18 mouse cellular contexts compared by ENCODE assay signal in the genomic region with DNA sequence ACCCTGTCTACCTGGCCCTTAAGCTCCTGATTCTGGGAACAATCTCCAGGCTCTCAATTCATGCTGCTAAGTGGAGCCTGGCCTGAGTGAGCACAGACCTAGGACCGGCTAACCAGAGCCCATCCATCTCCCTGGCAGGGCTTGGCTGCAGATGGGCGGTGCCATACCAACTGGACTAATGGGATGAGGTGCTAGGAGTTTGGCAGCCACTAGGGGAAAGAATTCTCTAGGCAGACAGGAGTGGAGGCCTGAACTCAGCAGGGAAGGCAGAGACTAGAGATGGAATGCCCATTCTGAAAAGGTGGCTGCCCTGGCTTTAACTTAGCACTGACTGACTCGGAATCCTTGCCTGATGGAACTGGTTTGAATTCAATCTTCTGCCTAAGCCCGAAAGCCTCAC. TPM values are rescaled to one million over a fixed set of nuclear protein-coding genes. Genes with fewer than 3 reads are reported as not detected.
A peak's percentile ranks its signal among the peaks of the same experiment; 100 is the strongest.
DNase-seq lines count a peak whose midpoint lies in the region; ATAC-seq and TF ChIP-seq lines count a peak whose summit lies in the region.
"Had no signal": no experiment of that assay in that cellular context is flagged by ENCODE, and none has a peak within 500 bp of the region (broad histone marks: within the 10 kb centered on the region; RNA-seq: fewer than 3 reads in every experiment).

No protein-coding gene starts in this region.

- no peaks in the 10 kb centered on the region for H3K36me3 ChIP-seq in hindbrain, postnatal 0 days (ENCODE audit: insufficient read depth, low read length)
- peaks cover 75% of the 10 kb centered on the region for H3K36me3 ChIP-seq in hindbrain, embryonic 10.5 days
- peaks cover 13% of the 10 kb centered on the region; the same call in 1 of the 2 replicates for H3K36me3 ChIP-seq in lung, embryonic 16.5 days (ENCODE audit: control insufficient read depth, insufficient read depth, low read length)

- H3K9me3 ChIP-seq in hindbrain, postnatal 0 days (ENCODE audit: low read length): no peaks in the 10 kb centered on the region
- no peaks in the 10 kb centered on the region for H3K9me3 ChIP-seq in hindbrain, embryonic 10.5 days
- no peaks in the 10 kb centered on the region for H3K9me3 ChIP-seq in lung, embryonic 16.5 days (ENCODE audit: control insufficient read depth, low read length)
- H3K9me3 ChIP-seq: hindbrain, embryonic 13.5 days; limb, embryonic 10.5 days had no signal

- no peak overlapping the region for H3K4me3 ChIP-seq in hindbrain, postnatal 0 days (ENCODE audit: low read length)
- H3K4me3 ChIP-seq in hindbrain, embryonic 10.5 days: no peak overlapping the region
- H3K4me3 ChIP-seq in lung, embryonic 16.5 days (ENCODE audit: low read length): no peak overlapping the region
- H3K4me3 ChIP-seq: erythroblast, embryonic 14.5 days; hindbrain, embryonic 13.5 days; limb, embryonic 10.5 days; myocyte had no signal

- DNase-seq in hindbrain, postnatal 0 days (ENCODE audit: low spot score): peak; percentile 35
- DNase-seq in hindbrain, embryonic 10.5 days (ENCODE audit: low spot score): no peak
- no peak for DNase-seq in lung, postnatal 14 days
- DNase-seq in MN1 (ENCODE audit: low spot score): peak; percentile 67
- DNase-seq: cerebellum, adult 18-20 months; kidney, adult 8-10 months; layer of hippocampus, adult 9-11 months; thymus, postnatal 36 days had no signal

- 55% methylated on average over 4 of the region's 4 CpGs for WGBS in hindbrain, postnatal 0 days
- 73% methylated on average over 4 of the region's 4 CpGs for WGBS in hindbrain, embryonic 10.5 days
- WGBS in lung, embryonic 16.5 days: 60% methylated on average over 4 of the region's 4 CpGs

- H3K27me3 ChIP-seq in hindbrain, postnatal 0 days (ENCODE audit: insufficient read depth, low read length): no peaks in the 10 kb centered on the region
- H3K27me3 ChIP-seq in hindbrain, embryonic 10.5 days (ENCODE audit: insufficient read depth, poor library complexity, severe bottlenecking): no peaks in the 10 kb centered on the region
- no peaks in the 10 kb centered on the region for H3K27me3 ChIP-seq in lung, embryonic 16.5 days (ENCODE audit: control insufficient read depth, insufficient read depth, low read depth, low read length)
- H3K27me3 ChIP-seq: hindbrain, embryonic 13.5 days had no signal

- no peak overlapping the region for H3K9ac ChIP-seq in hindbrain, postnatal 0 days (replicated peaks; ENCODE audit: low read length)
- H3K9ac ChIP-seq in lung, embryonic 16.5 days (ENCODE audit: low read length): no peak overlapping the region
- H3K9ac ChIP-seq: hindbrain, embryonic 13.5 days had no signal

- no peak overlapping the region for H3K4me2 ChIP-seq in hindbrain, postnatal 0 days (ENCODE audit: low read depth, low read length)
- no peak overlapping the region for H3K4me2 ChIP-seq in lung, embryonic 16.5 days (ENCODE audit: low read depth, low read length)
- H3K4me2 ChIP-seq: hindbrain, embryonic 13.5 days; midbrain, embryonic 11.5 days had no signal

- ATAC-seq in hindbrain, postnatal 0 days: no peak
- peak; percentile 18; the same call in 1 of the 2 replicates for ATAC-seq in lung, embryonic 16.5 days (ENCODE audit: low read depth)
- 0 out of 2 replicates have a peak, but pooled peaks have one; percentile 15 for ATAC-seq in megakaryocyte-erythroid progenitor cell, adult 5-6 weeks (replicated peaks; ENCODE audit: low FRiP score, low TSS enrichment, poor library complexity, severe bottlenecking)
- no peak for ATAC-seq in CD4-positive, CD25-positive, alpha-beta regulatory T cell, adult 4 months

- H3K27ac ChIP-seq in hindbrain, postnatal 0 days: no peak overlapping the region
- H3K27ac ChIP-seq in hindbrain, embryonic 10.5 days: no peak overlapping the region
- no peak overlapping the region for H3K27ac ChIP-seq in lung, embryonic 16.5 days (ENCODE audit: low read length)
- H3K27ac ChIP-seq: hindbrain, embryonic 13.5 days; limb, embryonic 10.5 days had no signal

- no peaks in the 10 kb centered on the region for H3K4me1 ChIP-seq in hindbrain, postnatal 0 days (ENCODE audit: insufficient read depth, low read length)
- H3K4me1 ChIP-seq in hindbrain, embryonic 10.5 days (replicated peaks): no peaks in the 10 kb centered on the region
- H3K4me1 ChIP-seq in lung, embryonic 16.5 days (replicated peaks; ENCODE audit: control insufficient read depth, insufficient read depth, low read length): no peaks in the 10 kb centered on the region
- H3K4me1 ChIP-seq: hindbrain, embryonic 13.5 days; limb, embryonic 10.5 days had no signal

- peak; percentile 51 for TF ChIP-seq CTCF in hindbrain, postnatal 0 days (IDR thresholded peaks at IDR 0.05; ENCODE audit: low read depth)

RNA-seq across cellular contexts. Expression of a gene that starts 14.5 kb away (rescaled TPM):
- total RNA-seq in hindbrain, postnatal 0 days (2014; rRNA removed): 209 and 247 TPM in 2 replicates
- polyA plus RNA-seq in hindbrain, postnatal 0 days (2015; fragmentation: Nextera tagmentation; extraction: Ambion mirVana): 380 and 384 TPM in 2 replicates
- 385 and 396 TPM in 2 replicates for polyA plus RNA-seq in hindbrain, embryonic 10.5 days (2016; fragmentation: Nextera tagmentation; extraction: Ambion mirVana)
- polyA plus RNA-seq in lung, embryonic 16.5 days (2015; fragmentation: Nextera tagmentation; extraction: Ambion mirVana): 263 and 285 TPM in 2 replicates
- 194 and 207 TPM in 2 replicates for total RNA-seq in megakaryocyte-erythroid progenitor cell, adult 5-6 weeks (2014; fragmentation: Nextera tagmentation)
- total RNA-seq in megakaryocyte-erythroid progenitor cell, adult 5-6 weeks (2017): 46.6 and 78.6 TPM in 2 replicates
- polyA plus RNA-seq in CD4-positive, CD25-positive, alpha-beta regulatory T cell, adult 4 months (2017; shearing (Covaris generic)): 100 to 1,000 TPM; 373 to 544 TPM

RNA-seq across cellular contexts. Expression of a gene that starts 14.9 kb away (rescaled TPM):
- total RNA-seq in hindbrain, postnatal 0 days (2014; rRNA removed): 7.5 and 10.7 TPM in 2 replicates
- 7.2 and 9.8 TPM in 2 replicates for polyA plus RNA-seq in hindbrain, postnatal 0 days (2015; fragmentation: Nextera tagmentation; extraction: Ambion mirVana)
- 4.1 and 6.7 TPM in 2 replicates for polyA plus RNA-seq in hindbrain, embryonic 10.5 days (2016; fragmentation: Nextera tagmentation; extraction: Ambion mirVana)
- polyA plus RNA-seq in lung, embryonic 16.5 days (2015; fragmentation: Nextera tagmentation; extraction: Ambion mirVana): 5.6 and 8.4 TPM in 2 replicates
- total RNA-seq in megakaryocyte-erythroid progenitor cell, adult 5-6 weeks (2014; fragmentation: Nextera tagmentation): 16.1 TPM in 1 of 2 replicates, not detected in the other
- total RNA-seq in megakaryocyte-erythroid progenitor cell, adult 5-6 weeks (2017): not detected in 2 replicates
- polyA plus RNA-seq in CD4-positive, CD25-positive, alpha-beta regulatory T cell, adult 4 months (2017; shearing (Covaris generic)): not detected
- polyA plus RNA-seq: cortical plate, adult 2 months; erythroblast, embryonic 14.5 days; liver, embryonic 16.5 days had no signal

RNA-seq across cellular contexts. Expression of a gene that starts 42.3 kb away (rescaled TPM):
- 8.1 and 8.7 TPM in 2 replicates for total RNA-seq in hindbrain, postnatal 0 days (2014; rRNA removed)
- 5.2 and 5.7 TPM in 2 replicates for polyA plus RNA-seq in hindbrain, postnatal 0 days (2015; fragmentation: Nextera tagmentation; extraction: Ambion mirVana)
- 1.1 and 1.5 TPM in 2 replicates for polyA plus RNA-seq in hindbrain, embryonic 10.5 days (2016; fragmentation: Nextera tagmentation; extraction: Ambion mirVana)
- polyA plus RNA-seq in lung, embryonic 16.5 days (2015; fragmentation: Nextera tagmentation; extraction: Ambion mirVana): 2.4 and 4.1 TPM in 2 replicates
- 0.83 and 1.4 TPM in 2 replicates for total RNA-seq in megakaryocyte-erythroid progenitor cell, adult 5-6 weeks (2014; fragmentation: Nextera tagmentation)
- 2.3 and 3.1 TPM in 2 replicates for total RNA-seq in megakaryocyte-erythroid progenitor cell, adult 5-6 weeks (2017)
- polyA plus RNA-seq in CD4-positive, CD25-positive, alpha-beta regulatory T cell, adult 4 months (2017; shearing (Covaris generic)): 1 to 10 TPM in 1 of 2 experiments, under 1 TPM in 1; 0.70 to 2.7 TPM

RNA-seq across cellular contexts. Expression of a gene that starts 43.2 kb away (rescaled TPM):
- 70.0 and 79.9 TPM in 2 replicates for total RNA-seq in hindbrain, postnatal 0 days (2014; rRNA removed)
- 41.4 and 42.0 TPM in 2 replicates for polyA plus RNA-seq in hindbrain, postnatal 0 days (2015; fragmentation: Nextera tagmentation; extraction: Ambion mirVana)
- 41.2 and 43.8 TPM in 2 replicates for polyA plus RNA-seq in hindbrain, embryonic 10.5 days (2016; fragmentation: Nextera tagmentation; extraction: Ambion mirVana)
- 38.3 and 39.6 TPM in 2 replicates for polyA plus RNA-seq in lung, embryonic 16.5 days (2015; fragmentation: Nextera tagmentation; extraction: Ambion mirVana)
- 19.5 and 28.4 TPM in 2 replicates for total RNA-seq in megakaryocyte-erythroid progenitor cell, adult 5-6 weeks (2014; fragmentation: Nextera tagmentation)
- 10.2 and 16.8 TPM in 2 replicates for total RNA-seq in megakaryocyte-erythroid progenitor cell, adult 5-6 weeks (2017)
- 10 to 100 TPM; 12.2 to 16.0 TPM for polyA plus RNA-seq in CD4-positive, CD25-positive, alpha-beta regulatory T cell, adult 4 months (2017; shearing (Covaris generic))

Comparison
In these comparisons a context has a peak if more than half of its experiments do, and no peak if none do; other contexts are left out.
1. DNase-seq: peak in hindbrain, postnatal 0 days (single experiment) and MN1 (single experiment); none in hindbrain, embryonic 10.5 days (single experiment) and lung, postnatal 14 days (single experiment).
2. ATAC-seq: peak in lung, embryonic 16.5 days (single experiment) and megakaryocyte-erythroid progenitor cell, adult 5-6 weeks (single experiment); none in hindbrain, postnatal 0 days (single experiment) and CD4-positive, CD25-positive, alpha-beta regulatory T cell, adult 4 months (single experiment).